In the genomic region with DNA sequence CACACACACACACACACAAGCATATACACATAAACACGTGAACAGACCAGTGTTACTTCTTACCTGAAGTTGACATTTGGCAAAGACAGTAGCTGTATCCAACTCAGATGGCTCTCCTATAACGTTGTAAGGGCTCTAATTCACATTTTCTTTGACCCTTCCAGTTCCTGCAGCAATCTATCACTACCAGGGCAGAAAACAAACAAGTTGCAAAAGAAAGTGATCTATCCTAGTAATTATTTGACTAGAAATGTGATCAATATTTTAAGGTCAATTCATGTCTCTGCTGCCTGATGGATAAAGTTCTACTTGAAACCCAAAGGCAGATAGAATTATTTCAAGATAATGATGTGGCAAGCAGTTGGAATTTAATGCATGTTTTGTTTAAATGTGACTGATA, we compare ENCODE assay signal across 24 mouse cellular contexts. TPM values are rescaled to one million over a fixed set of nuclear protein-coding genes. Genes with fewer than 3 reads are reported as not detected.
"Had no signal": no experiment of that assay in that cellular context is flagged by ENCODE, and none has a peak within 500 bp of the region (broad histone marks: within the 10 kb centered on the region; RNA-seq: fewer than 3 reads in every experiment).

No protein-coding gene starts in this region.

- H3K27me3 ChIP-seq: heart, embryonic 13.5 days; heart, embryonic 15.5 days; hindbrain, embryonic 13.5 days; hindbrain, embryonic 15.5 days; kidney, embryonic 15.5 days; limb, embryonic 13.5 days; limb, embryonic 15.5 days had no signal

- ATAC-seq: hindbrain, postnatal 0 days had no signal

- H3K9ac ChIP-seq: heart, embryonic 13.5 days; heart, embryonic 15.5 days; hindbrain, embryonic 13.5 days; hindbrain, embryonic 15.5 days; kidney, embryonic 15.5 days; limb, embryonic 13.5 days; limb, embryonic 15.5 days had no signal

- H3K36me3 ChIP-seq: heart, embryonic 13.5 days; heart, embryonic 15.5 days; hindbrain, embryonic 13.5 days; hindbrain, embryonic 15.5 days; kidney, embryonic 15.5 days; limb, embryonic 13.5 days; limb, embryonic 15.5 days had no signal

- H3K9me3 ChIP-seq: heart, embryonic 13.5 days; heart, embryonic 15.5 days; hindbrain, embryonic 13.5 days; hindbrain, embryonic 15.5 days; kidney, embryonic 15.5 days; limb, embryonic 13.5 days; limb, embryonic 15.5 days had no signal

- DNase-seq: gastrocnemius, adult 2 months; gastrocnemius, postnatal 10 days; gastrocnemius, postnatal 25 days; heart, postnatal 14 days; kidney, adult 11 months; kidney, adult 2 months; kidney, adult 9 months; kidney, postnatal 14 days; kidney, postnatal 36 days; layer of hippocampus, adult 9-11 months; layer of hippocampus, postnatal 36 days; left cerebral cortex, postnatal 4 days had no signal

- H3K4me3 ChIP-seq: gastrocnemius, adult 2 months; heart, embryonic 13.5 days; heart, embryonic 15.5 days; hindbrain, embryonic 13.5 days; hindbrain, embryonic 15.5 days; kidney, embryonic 15.5 days; limb, embryonic 13.5 days; limb, embryonic 15.5 days had no signal

- H3K4me1 ChIP-seq: hindbrain, embryonic 13.5 days; hindbrain, embryonic 15.5 days; kidney, embryonic 15.5 days; limb, embryonic 13.5 days; limb, embryonic 15.5 days had no signal

- H3K4me2 ChIP-seq: heart, embryonic 13.5 days; heart, embryonic 15.5 days; hindbrain, embryonic 13.5 days; hindbrain, embryonic 15.5 days; kidney, embryonic 15.5 days; limb, embryonic 13.5 days; limb, embryonic 15.5 days had no signal

- H3K27ac ChIP-seq: gastrocnemius, adult 2 months; heart, embryonic 15.5 days; hindbrain, embryonic 13.5 days; hindbrain, embryonic 15.5 days; hindbrain, postnatal 0 days; kidney, embryonic 15.5 days; kidney, postnatal 0 days; limb, embryonic 13.5 days; limb, embryonic 15.5 days had no signal

RNA-seq across cellular contexts. Expression of a gene that starts 37.5 kb away (rescaled TPM):
- polyA plus RNA-seq: frontal cortex, adult 2 months; hindbrain, embryonic 11.5 days; limb, embryonic 11.5 days had no signal
